Mouse (Mus musculus): ENCODE data around the gene Olfr1185-ps1.
"Not testable (repeated sequence)": the region's sequence is repeated elsewhere in the genome, so short reads cannot be mapped to it uniquely, and the experiment has no call there.

The Olfr1185-ps1 gene

DNA sequence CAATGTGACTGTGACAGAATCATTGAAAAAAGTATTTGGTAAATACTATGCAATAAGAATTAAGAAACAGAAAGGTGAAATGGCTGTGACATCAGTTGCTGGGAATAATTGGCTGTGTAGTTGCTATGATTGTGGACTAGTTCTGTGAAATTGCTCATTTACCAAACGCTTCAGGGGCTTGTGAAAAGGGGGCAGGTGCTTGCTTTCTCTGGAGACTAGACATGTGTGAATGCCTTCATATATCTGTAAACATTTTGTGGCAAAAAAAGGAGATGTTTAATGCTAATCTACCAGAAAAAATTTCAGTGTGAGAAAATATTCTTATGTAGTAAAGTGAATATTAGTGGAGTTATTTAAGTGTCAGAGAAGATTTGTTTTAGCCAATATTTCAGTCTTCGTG lies at the start of gene Olfr1185-ps1:
Olfr1185-ps1 (plus strand) TSS at position 301 of the 400 bp plus-strand sequence.
- DNase-seq (ENCODE audit: low spot score), result no peak

DNA sequence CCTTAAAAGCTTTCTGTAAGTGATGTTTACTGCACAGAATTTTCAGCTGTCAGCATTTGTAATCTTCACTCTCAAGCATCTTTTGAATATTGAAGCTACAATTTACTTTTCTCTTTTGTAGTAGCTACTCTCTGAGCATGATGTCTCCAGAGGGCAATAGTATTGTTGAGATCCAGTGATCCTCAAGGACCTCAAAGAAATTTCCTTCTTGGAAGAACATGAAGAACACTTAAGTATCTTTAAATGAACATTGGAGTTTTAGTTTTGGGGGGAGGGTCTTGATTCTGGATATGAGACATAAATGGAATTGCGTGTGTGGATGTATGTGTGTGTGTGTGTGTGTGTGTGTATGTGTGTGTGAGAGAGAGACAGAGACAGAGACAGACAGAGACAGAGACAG lies 44.1 kb upstream of the Olfr1185-ps1 start, which contains the start of gene Gm13757:
Gm13757 (minus strand) TSS at position 101 of the 400 bp plus-strand sequence.
- no peak for DNase-seq (ENCODE audit: low spot score)

DNA sequence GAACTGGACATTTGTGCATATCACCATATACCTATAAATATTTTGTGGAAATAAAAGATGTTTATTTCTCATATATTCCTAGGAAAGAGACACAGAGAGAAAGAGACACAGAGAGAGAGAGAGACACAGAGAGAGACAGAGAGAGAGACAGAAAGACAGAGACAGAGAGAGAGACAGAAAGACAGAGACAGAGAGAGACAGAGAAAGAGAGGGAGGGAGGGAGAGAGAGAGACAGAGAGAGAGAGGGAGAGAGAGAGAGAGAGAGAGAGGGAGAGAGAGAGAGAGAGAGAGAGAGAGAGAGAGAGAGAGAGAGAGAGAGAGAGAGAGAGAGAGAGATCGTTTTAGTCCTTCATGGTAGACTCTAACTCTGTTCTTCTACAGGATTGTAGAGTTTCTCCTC lies 38.6 kb upstream of the Olfr1185-ps1 start, which contains the start of gene Olfr1183:
Olfr1183 (plus strand) TSS at position 301 of the 400 bp plus-strand sequence.
- not testable (repeated sequence) for DNase-seq (ENCODE audit: low spot score)

DNA sequence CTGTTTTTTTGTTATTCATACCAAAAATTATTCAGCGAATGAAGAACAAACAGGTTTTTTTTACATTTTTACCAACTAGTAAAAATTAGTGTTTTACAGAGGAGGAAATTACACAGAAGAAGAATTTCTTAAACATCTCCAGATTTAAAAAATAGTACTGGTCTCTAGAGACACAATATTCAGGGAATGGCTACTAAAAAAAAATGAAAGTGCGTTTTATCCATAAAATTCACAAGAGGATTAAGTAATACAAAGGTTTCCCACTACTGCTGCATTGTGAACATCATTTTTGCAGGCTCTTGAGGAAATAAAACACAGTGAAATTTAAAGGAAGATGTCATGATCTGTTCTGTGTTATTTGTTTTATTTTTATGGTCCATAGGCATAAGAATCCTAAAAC lies 9.8 kb upstream of the Olfr1185-ps1 start, which contains the start of gene Olfr1184:
Olfr1184 (plus strand) TSS at position 301 of the 400 bp plus-strand sequence.
- DNase-seq (ENCODE audit: low spot score), result no peak

DNA sequence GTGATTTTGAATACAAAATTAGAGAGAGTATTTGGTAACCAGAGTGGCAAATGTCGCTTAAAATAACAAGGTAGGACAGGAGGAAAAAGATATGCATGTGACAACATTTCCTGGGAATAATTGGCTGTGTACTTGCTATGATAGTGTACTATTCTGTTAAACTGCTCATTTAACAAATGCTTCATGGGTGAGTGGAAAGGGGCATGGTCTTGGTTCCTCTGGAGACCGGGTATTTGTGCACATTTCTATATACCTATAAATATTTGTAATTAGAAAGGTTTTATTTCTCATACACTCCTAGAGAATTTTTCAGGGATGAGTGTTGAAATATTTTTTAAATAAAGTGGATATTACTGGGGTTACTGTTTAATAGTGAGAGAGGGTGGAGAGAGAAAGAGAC lies 25.1 kb downstream of the Olfr1185-ps1 start, which contains the start of gene Olfr1186:
Olfr1186 (plus strand) TSS at position 301 of the 400 bp plus-strand sequence.
- no peak for DNase-seq (ENCODE audit: low spot score)

DNA sequence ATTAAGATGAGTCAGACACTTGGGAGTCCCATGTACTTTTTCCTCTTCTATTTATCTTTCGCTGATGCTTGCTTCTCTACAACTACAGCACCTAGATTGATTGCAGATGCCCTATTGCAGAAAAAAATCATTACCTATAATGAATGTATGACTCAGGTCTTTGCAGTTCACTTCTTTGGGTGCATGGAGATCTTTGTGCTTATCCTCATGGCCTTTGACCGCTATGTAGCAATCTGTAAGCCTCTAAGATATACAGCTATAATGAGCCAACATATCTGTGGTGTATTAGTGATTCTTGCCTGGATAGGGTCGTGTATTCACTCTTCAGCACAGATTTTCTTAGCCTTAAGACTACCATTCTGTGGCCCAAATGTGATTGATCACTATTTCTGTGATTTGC lies 32.6 kb downstream of the Olfr1185-ps1 start:
- DNase-seq (ENCODE audit: low spot score), result no peak

Data from T-cell, adult 2 months (primary cell).